Mouse (Mus musculus): ENCODE results near the gene Nlrc4.
"Not testable (repeated sequence)": the region's sequence is repeated elsewhere in the genome, so short reads cannot be mapped to it uniquely, and the experiment has no call there.

Nlrc4 gene

DNA sequence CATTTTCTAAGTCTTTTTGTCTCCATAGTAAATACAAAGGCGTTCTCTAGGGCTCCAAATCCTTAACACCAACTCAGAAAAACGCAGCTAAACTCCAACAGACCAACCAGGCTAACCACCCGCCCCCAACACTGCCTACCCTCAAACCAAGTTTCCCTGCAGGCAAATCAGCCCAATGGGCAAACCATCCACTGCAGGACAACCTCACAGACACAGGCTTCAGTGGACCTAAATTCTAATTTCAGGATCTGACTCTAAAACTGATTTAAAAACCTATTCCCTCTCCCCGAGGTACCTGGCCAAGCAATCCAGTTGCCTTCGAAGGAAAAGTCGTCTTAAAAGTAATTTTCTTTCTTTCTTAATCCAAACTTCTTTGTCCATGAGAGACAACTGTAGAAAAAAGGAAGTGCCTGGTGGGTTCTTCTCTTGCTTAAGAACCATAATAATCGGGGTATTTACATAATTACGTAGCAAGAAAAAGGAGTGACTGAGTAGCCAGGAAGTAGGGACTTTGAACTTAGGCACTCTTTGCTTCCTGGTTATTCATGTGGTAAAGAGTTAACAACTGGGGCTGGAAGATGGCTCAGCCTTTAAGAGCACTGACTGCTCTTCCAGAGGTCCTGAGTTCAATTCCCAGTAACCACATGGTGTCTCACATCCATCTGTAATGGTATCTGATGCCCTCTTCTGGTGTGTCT is at the start of gene Nlrc4:
Nlrc4 (minus strand) TSS at position 432 of the 698 bp plus-strand sequence.
- DNase-seq (ENCODE audit: low spot score), result no peak

DNA sequence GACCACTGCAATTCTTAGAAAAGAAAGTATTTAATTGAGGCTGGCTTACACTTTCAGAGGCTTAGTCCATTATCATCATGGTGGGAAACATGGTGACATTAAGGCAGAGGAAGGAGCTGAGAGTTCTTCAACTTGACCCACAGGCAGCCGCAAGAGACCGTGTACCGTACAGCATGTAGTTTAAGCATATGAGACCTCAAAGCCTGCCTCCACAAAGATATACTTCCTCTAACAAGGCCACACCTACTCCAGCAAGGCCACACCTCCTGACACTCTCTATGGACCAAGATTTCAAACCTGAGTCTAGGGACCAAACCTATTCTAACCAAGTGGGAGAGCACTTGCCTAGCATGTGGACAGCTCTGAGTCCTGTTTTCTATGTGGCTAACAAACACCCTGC is 49.7 kb upstream of the Nlrc4 start:
- no peak for DNase-seq (ENCODE audit: low spot score)

DNA sequence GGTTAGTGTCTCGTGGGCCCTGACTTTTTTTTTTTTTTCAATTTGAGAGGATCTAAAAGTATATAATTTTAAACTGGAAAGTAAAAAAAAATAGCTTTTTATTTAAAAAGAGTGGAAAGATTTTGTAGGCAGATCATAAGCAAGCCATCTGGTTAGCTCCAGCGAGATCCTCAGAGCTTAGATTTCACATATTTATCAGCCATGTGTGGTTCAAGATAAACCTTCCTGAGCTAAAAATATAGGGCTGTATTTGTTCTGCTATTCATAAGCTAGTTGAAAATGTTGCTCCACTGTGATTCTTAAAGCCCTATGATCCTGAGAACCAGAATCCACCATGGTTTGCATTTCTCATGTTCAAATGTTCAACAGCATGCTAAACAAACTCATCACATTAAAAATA is 49.0 kb upstream of the Nlrc4 start:
- no peak for DNase-seq (ENCODE audit: low spot score)

DNA sequence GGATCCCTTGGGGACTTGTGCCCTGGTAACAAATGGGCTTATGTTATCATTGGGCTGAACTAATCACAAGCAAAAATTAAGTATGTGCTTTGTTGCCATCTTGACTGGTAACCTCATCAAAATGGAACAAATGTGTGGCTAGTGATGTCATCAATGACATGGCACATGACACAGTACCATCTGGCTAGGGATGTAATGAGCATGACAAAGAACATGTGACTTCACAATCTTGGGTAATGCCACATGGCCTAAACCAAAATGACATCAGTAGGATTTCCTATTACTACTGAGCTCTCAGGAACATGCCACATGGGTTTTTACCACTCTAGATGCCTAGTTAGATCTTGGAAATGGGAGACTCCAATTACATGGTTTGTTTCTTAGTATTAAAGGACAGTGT is 42.1 kb upstream of the Nlrc4 start:
- no peak for DNase-seq (ENCODE audit: low spot score)

DNA sequence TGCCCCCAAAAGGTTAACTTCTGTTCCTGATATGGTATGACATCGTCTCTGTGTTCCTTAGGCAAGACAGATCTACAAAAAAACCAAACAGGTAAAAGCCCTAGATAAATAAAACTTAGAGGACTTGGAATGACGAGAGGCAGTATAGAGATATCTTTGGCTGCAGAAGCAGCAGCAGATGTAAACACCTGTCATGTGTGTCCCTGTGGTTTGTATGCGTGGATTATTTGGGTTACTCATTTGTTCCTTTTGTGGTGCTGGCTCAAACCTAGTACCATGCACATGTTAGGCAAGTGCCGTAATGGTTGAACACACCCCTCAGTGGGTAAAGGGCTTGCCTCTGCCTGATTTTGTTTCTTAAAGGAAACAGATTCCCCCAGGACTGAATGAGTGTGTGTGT is 41.3 kb upstream of the Nlrc4 start:
- no peak for DNase-seq (ENCODE audit: low spot score)

DNA sequence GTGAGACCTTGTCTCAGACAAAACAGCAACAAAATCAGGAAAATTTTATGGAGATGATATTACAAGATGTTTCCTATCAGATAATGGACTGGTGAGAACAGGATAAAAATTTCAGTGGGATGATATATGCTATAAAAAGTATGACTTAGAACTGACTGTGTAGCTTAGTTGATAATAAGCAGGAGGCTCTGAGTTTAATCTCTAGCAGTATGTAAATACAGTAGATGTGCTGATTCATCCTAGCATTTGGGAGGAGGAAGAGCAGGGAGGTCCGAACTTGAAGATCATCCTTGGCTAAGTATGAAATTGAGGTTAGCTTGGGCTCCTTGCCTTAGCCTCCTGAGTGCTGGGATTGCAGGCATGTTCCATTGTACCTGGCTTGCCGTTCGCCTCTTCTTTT is 32.6 kb upstream of the Nlrc4 start:
- no peak for DNase-seq (ENCODE audit: low spot score)

DNA sequence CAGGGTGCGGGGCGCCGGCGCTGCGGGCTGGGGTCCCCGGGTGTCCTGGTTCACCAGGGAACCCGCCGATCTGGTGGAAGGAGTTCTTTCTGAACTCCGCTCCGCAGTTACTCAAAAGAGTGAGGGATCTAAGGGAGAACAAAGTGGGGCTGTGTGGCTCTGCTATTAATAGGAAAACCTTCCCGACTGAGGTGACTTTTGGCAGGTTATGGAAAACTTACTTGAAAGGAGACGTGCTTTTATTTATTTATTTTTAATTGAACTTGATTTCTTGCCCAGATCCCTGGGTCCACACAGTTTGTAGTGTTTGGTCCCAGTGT is 30.9 kb upstream of the Nlrc4 start:
- DNase-seq (ENCODE audit: low spot score), result no peak

DNA sequence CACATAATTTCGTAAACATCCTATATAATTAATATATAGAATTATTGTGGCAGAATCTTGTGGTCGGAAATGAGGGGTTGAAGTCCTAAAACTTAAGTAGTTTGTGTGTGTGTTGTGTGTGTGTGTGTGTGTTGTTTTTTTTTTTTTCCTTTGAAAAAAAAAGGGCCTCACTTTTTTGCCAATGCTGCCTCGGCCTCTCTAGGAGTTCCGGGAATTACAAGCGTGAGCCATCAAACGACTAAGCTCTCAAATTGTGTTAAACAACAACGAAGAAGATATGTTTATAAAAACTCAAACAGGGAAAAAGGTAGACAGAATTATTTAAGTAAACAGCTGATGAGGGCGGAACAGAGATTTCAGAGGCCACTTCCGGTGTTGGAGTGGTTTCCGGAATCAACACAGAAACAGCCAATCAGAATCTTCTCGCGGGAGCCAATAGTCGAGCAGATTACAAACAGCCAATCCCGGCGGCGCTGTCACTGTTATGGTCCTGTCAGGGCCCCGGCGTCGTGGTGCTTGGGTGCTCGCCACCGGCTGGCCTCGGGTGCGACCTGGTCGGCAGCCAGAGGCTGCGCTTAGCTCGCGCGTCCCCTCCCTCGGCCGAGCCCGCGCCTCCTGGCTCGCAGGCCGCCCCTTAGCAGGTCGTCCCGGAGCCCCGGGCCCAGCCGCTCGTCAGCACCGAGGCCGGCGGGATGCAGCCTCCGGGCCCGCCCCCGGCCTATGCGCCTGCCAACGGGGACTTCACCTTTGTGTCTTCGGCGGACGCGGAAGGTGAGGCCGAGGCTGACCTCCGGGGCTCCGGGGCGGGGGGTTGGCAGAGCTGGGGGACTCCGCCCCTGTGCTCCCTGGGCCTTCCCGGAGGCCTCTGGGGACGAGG is 30.3 kb upstream of the Nlrc4 start, which contains the start of gene Yipf4:
Yipf4 (plus strand) TSS at position 470 of the 877 bp plus-strand sequence.
- peak; percentile 98 for DNase-seq (ENCODE audit: low spot score)

DNA sequence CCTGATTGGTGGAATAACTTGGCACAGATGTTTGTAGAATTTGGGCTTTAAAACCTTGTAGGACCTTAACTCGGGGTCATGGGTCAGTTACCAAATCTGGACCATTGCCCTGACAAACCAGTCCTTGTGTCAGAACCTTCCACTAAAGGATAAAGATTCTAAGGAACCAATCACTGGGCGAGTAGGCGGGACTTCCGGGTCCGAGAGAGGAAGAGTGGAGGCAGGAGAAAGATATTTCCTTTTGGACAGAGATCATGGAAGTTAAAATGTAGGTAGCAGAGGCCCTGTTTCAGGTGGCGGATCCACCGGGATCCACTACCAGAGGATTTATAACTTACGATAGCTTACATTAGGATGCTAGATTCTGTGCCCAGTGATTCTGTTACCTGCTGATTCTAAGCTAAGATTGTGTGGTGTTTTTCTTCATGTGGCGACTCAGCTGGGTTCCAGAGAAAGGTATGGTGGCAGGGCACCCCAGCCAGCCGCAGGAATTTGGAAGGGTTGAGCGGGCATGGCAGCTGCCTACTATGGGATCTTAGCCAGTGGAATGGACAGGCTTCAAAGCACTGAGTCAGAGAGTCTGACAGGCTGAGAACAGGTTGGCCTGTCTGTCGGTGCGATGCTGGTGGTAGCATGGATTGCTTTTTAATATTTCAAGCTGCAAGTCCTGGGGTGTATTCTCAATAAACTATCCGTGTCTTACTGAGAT is 21.6 kb upstream of the Nlrc4 start:
- no peak for DNase-seq (ENCODE audit: low spot score)

DNA sequence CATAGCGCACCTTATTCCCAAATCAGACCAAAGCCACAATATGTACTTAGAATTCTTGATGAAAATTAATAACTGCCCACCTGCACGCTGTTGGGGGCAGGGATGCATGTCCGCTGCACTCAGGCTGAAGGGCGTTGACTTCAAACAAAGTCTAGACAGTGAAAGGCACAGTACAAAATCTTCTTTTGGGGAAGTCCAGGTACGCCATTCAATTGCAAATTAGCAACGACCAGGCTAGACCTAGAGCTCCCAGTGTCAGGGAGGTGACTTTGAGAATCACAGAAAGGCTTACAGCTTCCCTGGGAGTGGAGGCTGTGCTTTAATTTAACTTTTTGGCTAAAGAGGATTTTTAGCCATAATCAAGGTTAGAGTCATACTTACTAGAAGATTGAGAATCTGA is 11.2 kb upstream of the Nlrc4 start:
- not testable (repeated sequence) for DNase-seq (ENCODE audit: low spot score)

DNA sequence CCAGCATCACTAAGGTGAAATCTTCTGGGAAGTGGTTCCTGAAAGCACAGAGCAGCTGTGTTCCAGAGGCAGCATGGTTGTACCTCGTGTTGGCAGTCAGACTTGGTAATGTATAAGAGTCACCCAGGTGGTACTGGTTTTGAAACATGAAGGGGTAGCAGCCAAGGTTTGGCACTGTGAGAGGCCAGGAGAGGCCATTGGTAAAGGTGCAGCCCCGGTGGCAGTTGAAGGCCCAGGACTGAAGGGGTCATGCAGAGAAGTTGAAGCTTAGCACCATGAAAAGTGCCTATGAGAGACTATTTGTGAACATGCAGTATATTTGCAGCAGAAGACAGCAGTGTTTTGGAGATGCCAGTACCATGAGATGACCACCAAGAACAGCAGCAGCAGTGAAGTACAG is 9.0 kb upstream of the Nlrc4 start:
- DNase-seq (ENCODE audit: low spot score), result not testable (repeated sequence)

DNA sequence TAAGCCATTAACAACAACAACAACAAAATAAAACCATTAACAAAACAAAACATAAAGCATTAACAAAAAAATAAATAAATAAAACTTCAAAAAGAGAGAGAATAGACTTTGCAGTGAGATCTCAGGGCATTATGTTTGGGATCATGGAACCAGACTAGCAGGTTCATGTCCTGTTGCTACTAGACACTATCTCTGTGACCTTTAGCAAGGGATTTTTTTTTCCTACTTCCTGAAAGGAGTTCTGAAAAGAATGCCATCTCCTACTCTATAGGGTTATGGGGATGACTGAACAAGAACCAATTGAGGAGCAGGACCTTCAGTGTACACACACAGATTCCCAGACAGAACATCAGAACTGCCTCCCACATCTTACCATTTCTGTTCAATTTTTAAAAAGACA is 4.6 kb upstream of the Nlrc4 start:
- DNase-seq (ENCODE audit: low spot score), result no peak

DNA sequence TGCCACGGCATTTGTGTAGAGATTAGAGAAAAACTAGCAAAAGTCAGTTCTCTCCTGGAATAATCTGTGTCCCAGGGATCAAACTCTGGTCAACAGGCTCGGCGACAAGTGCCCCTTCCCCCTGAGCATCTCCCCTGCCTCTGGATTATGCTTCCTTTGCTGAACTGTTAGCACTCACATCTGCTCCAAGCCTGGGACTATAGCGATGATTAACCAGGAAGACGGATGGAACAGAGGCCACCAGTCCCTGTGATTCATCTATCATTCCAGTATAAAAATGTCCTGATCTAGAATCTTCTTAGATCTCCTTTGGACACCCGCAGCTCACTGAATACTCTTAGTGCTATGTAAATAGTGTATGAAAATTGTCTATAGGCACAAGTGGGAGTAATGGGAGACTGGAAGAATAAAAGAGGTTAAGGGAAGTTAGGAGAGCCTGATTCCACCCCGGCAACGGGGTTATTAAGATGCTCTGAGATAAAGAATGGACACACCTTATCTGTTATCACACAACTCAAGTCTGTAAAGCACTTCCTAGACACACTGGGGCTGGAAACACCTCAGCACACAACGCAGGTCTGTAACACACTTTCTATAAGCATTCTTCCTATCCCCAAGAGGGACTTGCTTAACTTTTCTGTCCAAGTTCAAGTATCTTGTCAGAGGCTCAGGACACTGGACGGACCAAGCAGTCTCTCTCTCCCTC is 817 bp downstream of the Nlrc4 start:
- no peak for DNase-seq (ENCODE audit: low spot score)

DNA sequence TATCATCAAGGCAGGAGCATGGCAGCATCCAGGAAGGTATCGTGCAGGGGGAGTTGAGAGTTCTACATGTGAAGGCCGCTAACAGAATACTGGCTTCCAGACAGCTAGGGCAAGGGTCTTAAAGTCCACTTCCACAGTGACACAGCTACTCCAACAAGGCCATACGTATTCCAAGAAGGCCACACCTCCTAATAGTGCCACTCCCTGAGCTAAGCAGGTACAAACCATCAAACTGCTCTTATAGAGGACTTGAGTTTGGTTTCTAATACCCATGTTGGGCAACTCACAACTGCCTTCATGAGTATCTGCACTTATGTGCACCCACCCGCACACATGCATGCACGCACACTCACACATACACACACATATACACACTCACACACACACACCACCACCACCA is 2.1 kb downstream of the Nlrc4 start:
- no peak for DNase-seq (ENCODE audit: low spot score)

DNA sequence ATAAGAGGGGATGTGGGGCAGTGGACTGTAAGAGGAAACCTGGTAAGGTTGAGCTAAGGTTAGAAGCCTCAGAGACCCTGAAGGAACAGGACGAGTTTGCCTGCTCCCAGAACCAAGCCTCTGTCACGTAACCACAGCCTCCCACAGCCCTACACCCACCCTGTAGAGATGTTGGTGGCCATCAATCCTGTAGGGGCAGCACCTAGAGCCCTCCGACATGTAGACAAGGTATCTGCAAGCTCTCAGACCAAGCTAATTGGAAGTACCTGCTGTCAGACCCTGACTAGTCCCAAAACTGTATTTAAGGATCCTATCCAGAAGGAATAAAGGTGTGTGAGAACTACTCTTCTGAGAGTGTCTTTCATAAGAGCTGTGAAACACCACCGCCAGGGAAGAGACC is 3.5 kb downstream of the Nlrc4 start:
- DNase-seq (ENCODE audit: low spot score), result no peak

DNA sequence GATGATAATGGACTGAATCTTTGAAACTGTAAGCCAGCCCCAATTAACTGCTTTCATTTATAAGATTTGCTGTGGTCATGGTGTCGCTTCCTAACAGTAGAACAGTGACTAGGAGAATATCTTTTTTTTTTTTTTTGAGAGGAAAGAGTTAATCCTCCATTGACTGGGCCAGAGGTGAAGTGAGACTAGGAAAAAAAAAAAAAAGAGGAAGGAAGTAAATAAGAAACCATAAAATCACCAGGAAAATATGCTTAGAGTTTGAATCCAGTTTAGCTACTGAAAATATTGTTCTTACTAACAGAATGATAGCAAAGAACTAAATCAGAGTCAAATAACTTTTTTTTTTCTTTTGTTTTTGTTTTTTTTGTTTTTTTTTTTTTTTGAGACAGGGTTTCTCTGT is 4.3 kb downstream of the Nlrc4 start:
- no peak for DNase-seq (ENCODE audit: low spot score)

DNA sequence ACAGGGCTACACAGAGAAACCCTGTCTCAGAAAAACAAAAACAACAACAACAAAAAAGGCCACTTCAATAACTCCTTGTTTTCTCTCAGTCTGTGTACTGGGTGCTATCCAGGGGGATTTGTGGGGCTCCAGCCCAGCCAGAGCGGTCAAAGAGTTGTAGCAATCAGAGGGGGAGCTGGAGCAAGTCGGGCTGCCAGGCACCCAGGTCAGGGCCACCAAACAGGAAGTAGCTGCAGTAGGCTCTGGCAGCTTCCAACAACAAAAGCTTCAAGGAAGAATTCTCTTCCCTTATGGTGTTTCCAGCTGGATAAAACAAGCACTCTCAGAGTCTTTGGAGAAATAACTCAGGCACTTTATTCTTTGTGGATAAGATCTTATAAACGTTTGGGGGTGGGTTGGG is 5.0 kb downstream of the Nlrc4 start:
- no peak for DNase-seq (ENCODE audit: low spot score)

DNA sequence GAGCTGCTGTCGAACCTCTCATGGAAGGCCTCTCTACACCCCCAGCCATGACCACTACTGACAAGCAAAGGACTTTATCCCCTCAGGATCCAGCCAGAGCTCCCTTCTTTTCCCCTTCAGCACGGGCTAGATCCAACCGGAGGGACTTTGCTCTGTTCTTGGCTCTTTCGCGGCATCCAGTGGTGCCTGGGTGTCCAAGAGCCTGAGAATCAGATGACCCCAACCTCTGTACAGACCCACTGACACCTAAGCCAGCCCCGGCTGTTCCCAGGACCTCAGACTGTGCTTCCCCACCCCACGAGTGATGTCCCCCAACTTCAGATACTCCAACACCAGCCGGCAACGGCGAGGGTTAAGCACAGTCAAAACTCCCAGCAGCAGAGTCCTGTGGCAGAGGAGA is 9.2 kb downstream of the Nlrc4 start:
- no peak for DNase-seq (ENCODE audit: low spot score)

DNA sequence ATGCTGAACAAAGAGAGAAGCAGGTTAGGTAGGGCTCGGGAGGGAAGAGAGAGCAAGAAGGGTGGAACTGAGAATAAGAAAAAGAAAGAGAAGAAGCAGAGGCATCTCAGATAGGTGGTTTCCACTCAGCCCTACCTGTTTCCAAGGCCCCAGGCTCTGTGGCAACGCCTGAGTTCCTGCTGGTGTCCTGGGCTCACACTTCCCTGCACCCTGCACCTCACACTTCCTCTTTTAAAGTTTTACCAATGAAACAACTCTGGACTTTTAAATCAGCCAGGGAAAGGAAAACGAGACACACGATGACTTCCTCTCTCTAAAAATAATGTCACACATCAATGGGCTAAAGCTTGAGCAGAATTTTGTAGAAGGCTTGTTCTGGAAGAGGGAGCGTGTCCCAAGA is 18.5 kb downstream of the Nlrc4 start:
- no peak for DNase-seq (ENCODE audit: low spot score)

DNA sequence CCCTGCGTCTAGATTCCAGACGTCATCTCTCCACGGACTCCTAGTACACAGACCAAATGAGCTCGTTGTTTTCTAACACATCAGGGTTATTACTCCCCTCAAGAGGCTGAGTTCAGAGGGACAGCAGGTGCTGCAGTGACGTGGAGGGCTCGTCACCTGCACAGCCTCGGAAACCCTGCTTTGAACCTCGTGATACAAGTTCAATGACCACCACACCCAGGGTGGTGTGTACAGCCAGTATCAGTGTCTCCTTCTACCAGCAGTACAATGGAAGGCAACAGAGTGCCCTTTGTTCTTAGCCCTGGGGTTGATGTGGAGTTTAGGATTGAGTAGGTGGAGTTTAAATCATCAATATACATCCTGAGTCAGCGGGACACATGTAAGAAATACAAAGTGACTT is 21.2 kb downstream of the Nlrc4 start:
- no peak for DNase-seq (ENCODE audit: low spot score)

DNA sequence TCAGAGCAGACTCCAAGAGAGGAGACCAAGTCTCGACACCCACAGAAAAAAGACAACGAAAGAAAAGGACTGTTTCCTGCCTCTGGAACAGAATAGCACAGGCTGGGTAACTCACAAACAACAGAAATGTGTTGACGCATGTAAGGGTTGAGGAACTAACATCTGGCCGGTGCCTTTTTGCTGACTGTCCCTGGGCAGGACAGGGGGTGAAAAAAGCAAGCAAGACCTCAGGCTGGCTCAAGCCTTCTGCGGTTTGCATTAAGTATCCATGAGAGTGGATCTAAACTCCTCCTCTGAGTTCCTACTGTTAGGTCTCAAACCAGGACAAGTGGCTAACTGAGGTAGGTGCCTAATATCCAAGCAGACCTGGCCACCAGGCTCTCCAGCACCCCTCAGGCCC is 26.3 kb downstream of the Nlrc4 start:
- no peak for DNase-seq (ENCODE audit: low spot score)

DNA sequence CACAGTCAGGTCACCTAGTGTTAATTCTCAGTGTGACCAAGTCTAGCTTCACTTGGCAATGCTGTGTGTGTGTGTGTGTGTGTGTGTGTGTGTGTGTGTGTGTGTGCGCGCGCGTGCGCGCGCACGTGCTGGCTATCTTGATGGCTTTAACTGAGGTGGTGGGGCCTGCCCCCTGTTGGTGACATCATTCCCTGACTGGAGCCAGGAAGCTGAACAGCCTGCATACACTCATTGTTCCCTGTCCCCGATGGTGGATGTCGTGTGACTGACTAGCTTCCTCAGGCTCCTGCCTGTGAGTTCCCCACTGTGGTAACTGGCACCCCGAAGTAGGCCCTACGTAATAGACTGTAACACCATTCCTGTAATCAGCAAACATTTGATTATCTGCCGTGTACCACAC is 27.5 kb downstream of the Nlrc4 start:
- DNase-seq (ENCODE audit: low spot score), result no peak

Measured in ovary, postnatal 10 days (tissue).